Mouse (Mus musculus): ENCODE data around the gene Slc41a2. TPM values are rescaled to one million over a fixed set of nuclear protein-coding genes. Genes with fewer than 3 reads are reported as not detected.

Gene Slc41a2
- total RNA-seq (2023) = 6.0 TPM

DNA sequence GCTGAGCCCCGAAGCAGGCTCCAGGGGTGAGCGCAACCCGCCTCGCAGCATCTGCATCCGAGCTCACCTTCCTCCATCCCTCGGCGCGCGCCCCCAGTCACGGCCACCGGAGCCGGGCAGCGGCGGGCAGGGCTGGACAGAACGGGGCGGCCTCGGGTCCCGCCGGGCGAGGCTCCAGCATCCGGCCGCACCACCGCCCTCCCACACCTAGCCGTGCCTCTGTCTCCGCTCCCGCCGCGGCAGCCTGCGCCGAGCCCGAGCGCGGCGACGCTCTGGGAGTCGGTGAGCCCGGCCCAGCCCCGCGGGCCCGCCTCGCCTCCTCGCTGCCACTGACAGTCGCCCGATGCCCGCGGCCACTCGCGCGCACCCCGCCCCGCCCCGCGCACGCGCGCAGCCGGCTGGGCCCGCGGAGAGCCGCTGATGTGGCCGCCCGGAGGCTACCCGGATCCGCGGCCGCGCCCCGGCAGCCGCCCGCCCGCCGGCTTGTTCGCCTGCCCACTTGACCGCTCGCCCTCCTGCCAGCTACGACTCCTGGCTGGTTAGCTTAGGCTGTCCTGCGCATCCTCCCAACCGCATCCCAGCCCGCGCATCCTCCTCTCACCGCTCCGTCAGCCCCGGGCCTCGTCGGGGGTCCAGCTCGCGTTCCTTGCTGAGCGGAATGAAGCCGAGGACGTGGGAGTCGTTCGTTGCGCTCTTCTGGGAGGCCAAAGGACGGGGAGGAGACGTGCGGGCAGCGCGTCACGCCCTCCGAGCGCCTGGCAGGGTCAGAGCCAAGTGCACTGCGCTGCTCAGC lies at the start of gene Slc41a2:
Slc41a2 (minus strand) TSS at position 724 of the 793 bp plus-strand sequence.

DNA sequence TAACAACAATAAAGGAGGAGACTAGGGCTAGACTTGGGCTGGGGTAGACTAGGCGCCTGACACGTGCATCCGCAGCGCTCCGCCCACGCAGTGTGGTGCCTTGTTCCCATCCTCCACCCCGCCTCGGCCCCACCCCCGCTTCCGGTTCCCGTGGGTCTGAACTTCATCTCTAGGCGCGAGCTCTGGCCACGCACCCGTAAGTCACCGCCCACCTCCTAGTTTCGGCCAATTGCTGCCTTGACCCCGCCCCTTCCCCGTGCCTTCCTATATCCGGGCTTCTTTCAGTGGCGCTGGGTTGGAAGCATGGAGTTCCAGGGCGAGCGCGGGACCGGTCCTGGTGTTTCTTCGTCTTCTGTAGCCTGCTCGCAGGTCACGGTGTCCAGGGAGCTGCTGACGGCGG lies 22.3 kb upstream of the Slc41a2 start, which contains the start of gene D10Wsu102e:
D10Wsu102e (plus strand) TSS at position 266 of the 400 bp plus-strand sequence.

Other genes starting within 250 kb of the Slc41a2 start
- gene D10Wsu102e, start 22.3 kb upstream of the Slc41a2 start, total RNA-seq (2023) = 2.9 TPM
- not detected for gene Aldh1l2, start 196.3 kb upstream of the Slc41a2 start, total RNA-seq (2023)
- gene Washc4, start 205.9 kb upstream of the Slc41a2 start, total RNA-seq (2023) = 49.7 TPM

All from CD4-positive naive resting alpha-beta T cell, adult 57 days (primary cell).